Mouse (Mus musculus) midbrain, embryonic 16.5 days (tissue): ENCODE measurements around the gene Rgs17. TPM values are rescaled to one million over a fixed set of nuclear protein-coding genes. Genes with fewer than 3 reads are reported as not detected.

Experiments used
- ATAC-seq: fragments of 200-750 bp; cut with Nextera tagmentation; 2 replicates; pipeline ENCODE4 v1.8.0; 2017; ENCODE audit warnings: moderate TSS enrichment
- H3K27ac ChIP-seq: fragments of 300-500 bp; sonication (generic); 2 replicates; pipeline ENCODE4 v1.5.1; 2014; ENCODE audit warnings: mild to moderate bottlenecking, low read length, mixed read lengths
- H3K27me3 ChIP-seq: fragments of 300-500 bp; sonication (generic); 2 replicates; pipeline ENCODE4 v1.6.1; 2014; ENCODE audit warnings: low read depth, low read length, mixed read lengths; ENCODE audit not compliant: control insufficient read depth, insufficient read depth
- H3K36me3 ChIP-seq: fragments of 300-500 bp; sonication (generic); 2 replicates; pipeline ENCODE4 v1.6.1; 2014; ENCODE audit warnings: mild to moderate bottlenecking, low read length, moderate library complexity, mixed read lengths; ENCODE audit not compliant: control insufficient read depth, insufficient read depth
- H3K4me1 ChIP-seq: fragments of 300-500 bp; sonication (generic); 2 replicates; pipeline ENCODE4 v1.6.1; 2014; ENCODE audit warnings: mild to moderate bottlenecking, low read length, mixed read lengths; ENCODE audit not compliant: control insufficient read depth, insufficient read depth
- H3K4me2 ChIP-seq: fragments of 300-500 bp; sonication (generic); 2 replicates; pipeline ENCODE4 v1.6.1; 2014; ENCODE audit warnings: mild to moderate bottlenecking, low read length, mixed read lengths
- H3K4me3 ChIP-seq: fragments of 300-500 bp; sonication (generic); 2 replicates; pipeline ENCODE4 v1.5.1; 2014; ENCODE audit warnings: low read depth, mild to moderate bottlenecking, low read length, moderate library complexity, mixed read lengths
- H3K9ac ChIP-seq: fragments of 300-500 bp; sonication (generic); 2 replicates; pipeline ENCODE4 v1.6.1; 2014; ENCODE audit warnings: low read depth, low read length, mixed read lengths
- H3K9me3 ChIP-seq: fragments of 300-500 bp; sonication (generic); replicated peaks from 2 replicates; pipeline ENCODE4 v1.6.1; 2014; ENCODE audit warnings: mild to moderate bottlenecking, low read length, mixed read lengths; ENCODE audit not compliant: control insufficient read depth, poor library complexity, severe bottlenecking
- WGBS: fragments of 180-500 bp; shearing (Covaris S2); extraction: QIAGEN DNeasy Blood & Tissue Kit; methylation state at CpG from one replicate; pipeline ENCODE4 v1.1.7; 2014; 5-methylcytosine and 5-hydroxymethylcytosine counted together
- polyA plus RNA-seq: library from polyadenylated mRNA; unstranded; fragments of >200 nt; fragmentation: Nextera tagmentation; extraction: Ambion mirVana; gene quantifications from 2 replicates; pipeline ENCODE4 v1.2.1, GENCODE M21; 2015

Gene Rgs17
- polyA plus RNA-seq, 1 experiment from 2014 or later = 35.5 TPM

GRCm38 (mm10) chr10:5815968-5816367, 106.2 kb downstream of the Rgs17 start:
- no peak for ATAC-seq
- WGBS = 98% methylated on average over 2 of the region's 2 CpGs

GRCm38 (mm10) chr10:5813724-5814123, 108.5 kb downstream of the Rgs17 start:
- Histone ChIP-seq H3K27ac (no peak overlapping the region), H3K27me3 (no peaks in the 10 kb centered on the region), H3K9ac (no peak overlapping the region), H3K9me3 (no peaks in the 10 kb centered on the region), H3K4me1 (no peaks in the 10 kb centered on the region), H3K4me2 (no peak overlapping the region), H3K36me3 (peaks cover 35% of the 10 kb centered on the region), H3K4me3 (no peak overlapping the region)
- no peak for ATAC-seq
- WGBS = 95% methylated on average over 11 of the region's 11 CpGs

More at GRCm38 (mm10) chr10:5815968-5816367, 106.2 kb downstream of the Rgs17 start:
- no peak overlapping the region for H3K9ac ChIP-seq
- H3K4me3 ChIP-seq = no peak overlapping the region
- no peak overlapping the region for H3K4me2 ChIP-seq
- no peaks in the 10 kb centered on the region for H3K4me1 ChIP-seq
- peaks cover 39% of the 10 kb centered on the region for H3K36me3 ChIP-seq
- no peak overlapping the region for H3K27ac ChIP-seq
- no peaks in the 10 kb centered on the region for H3K9me3 ChIP-seq
- no peaks in the 10 kb centered on the region for H3K27me3 ChIP-seq

GRCm38 (mm10) chr10:5807683-5808082, 114.5 kb downstream of the Rgs17 start:
- no peak for ATAC-seq
- H3K4me2 ChIP-seq = no peak overlapping the region
- no peak overlapping the region for H3K27ac ChIP-seq
- no peak overlapping the region for H3K9ac ChIP-seq
- no peaks in the 10 kb centered on the region for H3K9me3 ChIP-seq
- H3K4me1 ChIP-seq = peaks cover 18% of the 10 kb centered on the region
- H3K4me3 ChIP-seq = no peak overlapping the region
- H3K36me3 ChIP-seq = peaks cover 10% of the 10 kb centered on the region
- 84% methylated on average over 2 of the region's 2 CpGs for WGBS
- H3K27me3 ChIP-seq = no peaks in the 10 kb centered on the region

- no peak overlapping the region for H3K27ac ChIP-seq
- no peak overlapping the region for H3K9ac ChIP-seq
- H3K4me2 ChIP-seq = no peak overlapping the region
- H3K9me3 ChIP-seq = no peaks in the 10 kb centered on the region
- WGBS = 73% methylated on average over 4 of the region's 4 CpGs
- H3K4me3 ChIP-seq = no peak overlapping the region
- peaks cover 20% of the 10 kb centered on the region for H3K4me1 ChIP-seq
- H3K36me3 ChIP-seq = peaks cover 6% of the 10 kb centered on the region
- ATAC-seq = no peak
- H3K27me3 ChIP-seq = no peaks in the 10 kb centered on the region
Measured at GRCm38 (mm10) chr10:5806996-5807395, 115.2 kb downstream of the Rgs17 start.

- 13% methylated on average over 8 of the region's 8 CpGs for WGBS
- peak; percentile 3; the same call in 1 of the 2 replicates for ATAC-seq
- peaks cover 20% of the 10 kb centered on the region for H3K4me1 ChIP-seq
Measured at GRCm38 (mm10) chr10:5806416-5806815, 115.8 kb downstream of the Rgs17 start.

GRCm38 (mm10) chr10:5805731-5806307, 116.4 kb downstream of the Rgs17 start:
- under 1% methylated on average over 43 of the region's 43 CpGs for WGBS
- H3K4me3 ChIP-seq = peak overlapping the region; percentile 69
- H3K4me2 ChIP-seq = peak overlapping the region; percentile 82

More at GRCm38 (mm10) chr10:5806416-5806815, 115.8 kb downstream of the Rgs17 start:
- Histone ChIP-seq H3K36me3 (peaks cover 5% of the 10 kb centered on the region), H3K9ac (peak overlapping the region; percentile 64), H3K27me3 (no peaks in the 10 kb centered on the region), H3K27ac (peak overlapping the region; percentile 90), H3K9me3 (no peaks in the 10 kb centered on the region), H3K4me3 (peak overlapping the region; percentile 69), H3K4me2 (peak overlapping the region; percentile 82)

GRCm38 (mm10) chr10:5805243-5805730, 116.9 kb downstream of the Rgs17 start, which contains the start of gene Fbxo5:
TSS of gene Fbxo5 (minus strand) at chr10:5805600.
- Histone ChIP-seq H3K4me2 (peak within 1 kb of the TSS; percentile 82), H3K4me3 (peak within 1 kb of the TSS; percentile 69), H3K9ac (peak within 1 kb of the TSS; percentile 64), H3K36me3 (peaks cover 12% of the 10 kb centered on the region; the same call in 1 of the 2 replicates), H3K27me3 (no peaks in the 10 kb centered on the region), H3K9me3 (no peaks in the 10 kb centered on the region), H3K4me1 (peaks cover 20% of the 10 kb centered on the region), H3K27ac (peak within 1 kb of the TSS; percentile 90)
- peak; percentile 98 for ATAC-seq
- under 1% methylated on average over 42 of the region's 42 CpGs for WGBS

More at GRCm38 (mm10) chr10:5805731-5806307, 116.4 kb downstream of the Rgs17 start:
- peak overlapping the region; percentile 64 for H3K9ac ChIP-seq
- H3K36me3 ChIP-seq = peaks cover 8% of the 10 kb centered on the region; the same call in 1 of the 2 replicates
- ATAC-seq = peak; percentile 96
- no peaks in the 10 kb centered on the region for H3K9me3 ChIP-seq
- no peaks in the 10 kb centered on the region for H3K27me3 ChIP-seq
- H3K27ac ChIP-seq = peak overlapping the region; percentile 90
- H3K4me1 ChIP-seq = peaks cover 20% of the 10 kb centered on the region

- Histone ChIP-seq H3K9ac (no peak overlapping the region), H3K36me3 (peaks cover 12% of the 10 kb centered on the region; the same call in 1 of the 2 replicates), H3K27me3 (no peaks in the 10 kb centered on the region), H3K9me3 (no peaks in the 10 kb centered on the region), H3K4me1 (peaks cover 20% of the 10 kb centered on the region), H3K4me2 (peak overlapping the region; percentile 82), H3K27ac (no peak overlapping the region), H3K4me3 (peak overlapping the region; percentile 69)
- under 1% methylated on average over 23 of the region's 24 CpGs for WGBS
- peak; percentile 54 for ATAC-seq
Measured at GRCm38 (mm10) chr10:5804691-5805156, 117.5 kb downstream of the Rgs17 start.

GRCm38 (mm10) chr10:5803739-5804138, 118.5 kb downstream of the Rgs17 start:
- no peak overlapping the region for H3K27ac ChIP-seq
- no peaks in the 10 kb centered on the region for H3K9me3 ChIP-seq
- no peak overlapping the region; the same call in 1 of the 2 replicates for H3K9ac ChIP-seq
- H3K27me3 ChIP-seq = no peaks in the 10 kb centered on the region
- peaks cover 12% of the 10 kb centered on the region; the same call in 1 of the 2 replicates for H3K36me3 ChIP-seq
- 0% methylated on average over 1 of the region's 1 CpGs for WGBS
- H3K4me3 ChIP-seq = 0 out of 2 replicates have a peak overlapping the region, but pooled peaks have one; percentile 6
- no peak for ATAC-seq
- peak overlapping the region; percentile 24 for H3K4me2 ChIP-seq
- peaks cover 20% of the 10 kb centered on the region for H3K4me1 ChIP-seq
